Mouse (Mus musculus) embryonic fibroblast, embryonic 13.5 days (primary cell): Measurements from ENCODE around the gene Sdccag8.

Experiments
- CTCF ChIP-seq: IDR thresholded peaks from 2 replicates; pipeline ENCODE4 v1.5.1; 2011; ENCODE audit warnings: mild to moderate bottlenecking, control low read depth, low read length, moderate library complexity, borderline replicate concordance; ENCODE audit not compliant: insufficient read depth
- POLR2A ChIP-seq: IDR thresholded peaks from 2 replicates; pipeline ENCODE4 v1.6.1; 2011; ENCODE audit warnings: low read depth, mild to moderate bottlenecking, control low read depth, low read length, moderate library complexity

- TF ChIP-seq CTCF (no peak), POLR2A (no peak)
Measured at GRCm38 (mm10) chr1:176946031-176946795, 131.8 kb downstream of the Sdccag8 start.
